Mouse (Mus musculus) lung, adult 2 months (tissue): Measurements from ENCODE around the gene Krr1. TPM values are rescaled to one million over a fixed set of nuclear protein-coding genes. Genes with fewer than 3 reads are reported as not detected.

Experiments used
- DNase-seq: peaks from one replicate; pipeline ENCODE4 v3.0.0; 2022
- H3K4me1 ChIP-seq: fragments of 200-500 bp; 2 replicates; pipeline ENCODE4 v1.6.1; 2011; ENCODE audit warnings: low read length; ENCODE audit not compliant: control insufficient read depth, insufficient read depth
- H3K4me3 ChIP-seq: fragments of 200-500 bp; replicated peaks from 2 replicates; pipeline ENCODE3; 2011; ENCODE audit warnings: low read depth, mild to moderate bottlenecking, control low read depth, low read length; ENCODE audit errors: extremely low read depth
- CTCF ChIP-seq: fragments of 200-500 bp; IDR thresholded peaks from 2 replicates; pipeline ENCODE4 v1.5.1; 2011; ENCODE audit warnings: mild to moderate bottlenecking, low read length, control low read depth; ENCODE audit not compliant: insufficient read depth
- POLR2A ChIP-seq: fragments of 200-500 bp; IDR thresholded peaks from 2 replicates; pipeline ENCODE4 v1.6.1; 2011; ENCODE audit warnings: low read depth, mild to moderate bottlenecking, control low read depth, low read length, borderline replicate concordance; ENCODE audit errors: extremely low read depth
- WGBS: fragments of 180-500 bp; shearing (Covaris S2); methylation state at CpG from one replicate; pipeline ENCODE4 v1.1.7; 2018; 5-methylcytosine and 5-hydroxymethylcytosine counted together
- polyA plus RNA-seq: library from polyadenylated mRNA; depleted of rRNA; stranded (reverse); fragments of >200 nt; gene quantifications from 2 replicates; pipeline ENCODE4 v1.2.3, GENCODE M21; 2012

The Krr1 gene
- polyA plus RNA-seq, 1 experiment, result 6.3 TPM

DNA sequence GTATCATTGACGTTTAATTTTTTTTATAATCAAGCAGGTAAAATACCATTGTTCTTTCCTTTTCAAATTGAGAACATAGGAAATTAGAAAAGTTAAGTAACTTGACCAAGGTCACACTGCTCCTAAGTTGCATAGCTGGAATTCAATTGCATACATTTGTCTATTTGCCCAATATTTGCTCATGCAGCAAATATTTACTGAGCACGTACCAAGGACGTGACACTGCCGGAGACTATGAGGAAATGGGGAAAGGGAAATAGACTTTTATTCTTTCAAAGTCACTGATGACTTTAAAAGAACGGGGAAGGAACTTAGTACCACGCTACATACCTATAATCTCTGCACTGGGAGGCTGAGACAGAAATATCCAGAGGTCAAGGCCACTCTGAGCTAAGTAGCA, 12.0 kb upstream of the Krr1 start:
- H3K4me1 ChIP-seq, result peaks cover 6% of the 10 kb centered on the region; the same call in 1 of the 2 replicates
- no peak for TF ChIP-seq POLR2A
- TF ChIP-seq CTCF, result no peak
- H3K4me3 ChIP-seq, result no peak overlapping the region
- 37% methylated on average over 6 of the region's 6 CpGs for WGBS
- DNase-seq, result no peak

DNA sequence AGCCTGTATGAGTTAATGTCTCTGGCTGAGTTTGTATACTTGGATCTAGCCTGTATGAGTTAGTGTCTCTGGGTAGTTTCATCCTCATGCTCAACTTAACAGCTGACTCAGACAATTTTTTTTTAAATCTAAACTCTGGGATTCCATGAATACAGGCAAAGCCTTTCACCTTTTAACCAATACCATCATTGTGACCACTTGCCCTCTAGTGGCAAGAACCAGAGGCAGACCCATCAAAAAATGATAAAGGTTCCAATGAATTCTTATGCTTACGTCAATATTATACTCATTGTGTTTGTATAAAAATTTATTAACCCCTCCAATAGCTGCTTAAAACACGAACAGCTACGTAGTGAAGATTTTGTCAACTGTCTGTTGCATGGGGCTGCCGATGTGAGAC, 6.1 kb upstream of the Krr1 start:
- TF ChIP-seq POLR2A (no peak), CTCF (no peak)
- WGBS, result 40% methylated on average over 4 of the region's 4 CpGs
- Histone ChIP-seq H3K4me3 (no peak overlapping the region), H3K4me1 (no peaks in the 10 kb centered on the region)
- DNase-seq, result no peak

DNA sequence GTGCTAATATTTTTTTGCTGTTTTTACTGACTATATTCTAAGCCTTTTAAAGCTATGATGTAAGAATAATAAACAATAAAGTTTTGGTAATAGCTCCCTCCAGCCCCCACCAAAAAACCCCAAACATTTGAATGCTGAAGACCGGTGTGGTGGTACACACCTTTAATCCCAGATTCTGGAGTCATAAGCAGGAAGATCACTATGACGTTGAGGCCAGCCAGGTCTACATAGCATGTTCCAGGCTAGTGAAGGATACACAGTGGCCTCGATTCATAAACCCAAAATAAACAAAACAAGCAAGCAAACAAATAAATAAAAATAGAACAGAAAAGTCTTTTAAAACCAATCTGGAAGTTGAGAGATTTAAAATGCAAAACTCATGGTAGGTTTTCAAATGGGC, 535 bp upstream of the Krr1 start:
- TF ChIP-seq CTCF (no peak), POLR2A (no peak)
- WGBS, result 80% methylated on average over 3 of the region's 3 CpGs
- no peaks in the 10 kb centered on the region for H3K4me1 ChIP-seq
- no peak for DNase-seq
- no peak overlapping the region for H3K4me3 ChIP-seq

DNA sequence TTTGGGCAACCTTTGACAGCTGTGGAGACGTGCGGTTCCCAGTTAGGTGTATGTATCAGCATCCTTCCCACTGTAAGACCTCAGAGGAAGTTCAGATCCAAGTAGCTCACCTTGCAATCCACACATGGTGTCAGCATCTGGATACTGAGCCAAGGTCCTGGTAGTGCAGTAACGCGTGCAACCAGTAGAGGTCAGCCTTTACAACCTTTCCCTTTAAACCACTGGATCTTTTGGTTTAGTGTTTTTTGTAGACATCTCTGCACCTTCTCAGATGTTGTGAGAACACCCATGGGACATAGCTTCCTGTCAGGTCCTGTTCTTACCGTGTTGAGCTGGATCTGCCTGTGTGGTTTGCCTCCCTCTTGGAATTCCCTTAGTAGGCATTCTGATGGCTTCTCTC, 5.1 kb downstream of the Krr1 start:
- DNase-seq, result peak; percentile 53
- TF ChIP-seq POLR2A, result no peak
- peak; percentile 80 for TF ChIP-seq CTCF
- WGBS, result 39% methylated on average over 5 of the region's 5 CpGs
- H3K4me1 ChIP-seq, result no peaks in the 10 kb centered on the region
- H3K4me3 ChIP-seq, result no peak overlapping the region

DNA sequence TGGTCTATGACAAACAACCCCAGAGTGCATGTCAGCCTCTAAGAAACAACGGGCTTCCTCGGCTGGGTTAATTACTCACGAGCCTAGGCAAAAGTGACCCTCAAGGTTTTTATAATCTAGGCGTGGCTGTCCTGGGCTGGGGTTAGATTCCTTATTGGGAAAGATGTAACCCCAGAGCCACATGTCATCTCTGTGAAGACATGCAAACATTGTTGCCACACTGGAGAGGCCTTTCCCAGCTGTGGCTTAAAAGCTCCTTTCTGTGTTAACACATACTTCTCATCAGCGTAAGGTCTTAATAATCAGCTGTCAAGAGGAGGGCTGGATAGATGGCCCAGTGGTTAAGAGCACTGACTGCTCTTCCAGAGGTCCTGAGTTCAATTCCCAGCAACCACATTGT, 10.6 kb downstream of the Krr1 start:
- TF ChIP-seq CTCF, result no peak
- no peak for TF ChIP-seq POLR2A
- no peak for DNase-seq

DNA sequence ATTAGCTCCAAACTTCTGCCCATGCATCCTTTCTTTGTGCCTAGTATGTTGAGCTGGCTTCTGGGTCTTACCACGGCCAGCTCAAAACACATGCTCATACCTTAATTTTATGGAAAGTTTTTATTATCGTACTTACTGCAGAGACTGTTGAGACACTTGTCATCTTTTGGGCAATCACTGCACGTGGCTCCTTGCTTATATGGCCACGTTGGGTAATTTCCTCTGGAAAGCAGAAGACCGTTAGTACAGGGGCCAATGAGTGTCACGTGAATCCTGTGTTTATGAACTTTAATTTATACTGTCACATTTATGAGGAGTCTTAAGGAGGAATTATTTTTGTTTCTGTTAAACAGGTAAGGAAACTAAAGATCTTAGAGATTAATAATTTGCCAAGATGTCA, 14.0 kb downstream of the Krr1 start:
- WGBS, result 81% methylated on average over 6 of the region's 6 CpGs
- DNase-seq, result no peak
- TF ChIP-seq POLR2A, result no peak
- TF ChIP-seq CTCF, result no peak
- Histone ChIP-seq H3K4me3 (no peak overlapping the region), H3K4me1 (no peaks in the 10 kb centered on the region)

More for the DNA sequence above, 10.6 kb downstream of the Krr1 start:
- Histone ChIP-seq H3K4me1 (no peaks in the 10 kb centered on the region), H3K4me3 (no peak overlapping the region)
- 84% methylated on average over 5 of the region's 5 CpGs for WGBS

DNA sequence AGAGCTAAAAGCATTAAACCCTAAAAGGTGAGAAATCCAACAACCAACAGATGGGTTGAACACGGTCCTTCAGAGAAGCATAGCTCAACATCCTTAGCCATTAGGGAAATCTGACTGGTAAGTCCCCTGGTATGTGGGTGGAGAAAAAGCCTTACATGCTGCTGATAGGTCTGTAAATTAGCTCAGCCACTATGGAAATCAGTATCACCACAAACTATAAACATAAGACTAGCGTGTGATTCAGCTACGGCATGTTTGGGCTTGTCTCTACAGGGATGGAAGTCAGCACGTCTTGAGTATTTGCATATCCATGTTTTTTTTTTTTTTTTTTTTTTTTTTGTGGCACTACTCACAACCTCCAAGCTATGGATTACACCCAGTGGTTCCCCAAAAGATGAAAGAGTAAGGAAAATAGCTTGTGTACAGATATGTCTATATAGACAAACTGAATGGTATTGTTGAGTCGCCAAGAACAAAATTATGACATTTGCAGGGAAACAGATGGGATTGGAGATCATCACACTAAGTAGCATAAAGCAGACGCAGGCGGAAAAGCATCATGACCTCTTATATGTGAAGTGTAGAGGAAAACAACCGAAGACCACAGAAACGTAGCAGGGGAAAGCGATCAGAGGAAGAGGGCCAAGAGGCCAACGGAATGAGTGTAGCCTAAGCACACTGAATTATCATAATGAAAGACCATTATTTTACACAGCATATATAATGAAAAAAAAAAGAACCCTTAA, 23.5 kb downstream of the Krr1 start:
- 67% methylated on average over 11 of the region's 11 CpGs for WGBS
- DNase-seq, result no peak
- peak overlapping the region; percentile 16 for H3K4me3 ChIP-seq
- H3K4me1 ChIP-seq, result no peaks in the 10 kb centered on the region
- no peak for TF ChIP-seq POLR2A

DNA sequence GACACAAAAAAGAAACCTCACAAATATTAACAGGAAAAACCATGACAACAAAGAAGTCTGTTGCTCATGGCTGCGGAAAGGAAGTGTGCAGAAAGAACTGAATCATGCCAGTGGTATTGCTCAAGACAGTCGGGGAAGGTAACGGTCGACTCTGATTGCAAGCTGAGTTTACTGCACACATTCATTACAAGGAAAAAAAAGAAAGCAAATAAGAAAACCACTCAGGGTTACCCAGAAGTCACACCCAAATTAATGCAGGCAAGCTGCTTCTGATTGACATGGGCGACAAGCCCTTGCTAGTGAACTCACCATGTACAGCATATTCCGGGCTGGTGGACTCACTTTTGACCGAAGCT, 24.1 kb downstream of the Krr1 start:
- no peak for DNase-seq
- H3K4me1 ChIP-seq, result no peaks in the 10 kb centered on the region
- peak overlapping the region; percentile 42 for H3K4me3 ChIP-seq
- TF ChIP-seq POLR2A, result no peak
- no peak for TF ChIP-seq CTCF
- 58% methylated on average over 7 of the region's 7 CpGs for WGBS

DNA sequence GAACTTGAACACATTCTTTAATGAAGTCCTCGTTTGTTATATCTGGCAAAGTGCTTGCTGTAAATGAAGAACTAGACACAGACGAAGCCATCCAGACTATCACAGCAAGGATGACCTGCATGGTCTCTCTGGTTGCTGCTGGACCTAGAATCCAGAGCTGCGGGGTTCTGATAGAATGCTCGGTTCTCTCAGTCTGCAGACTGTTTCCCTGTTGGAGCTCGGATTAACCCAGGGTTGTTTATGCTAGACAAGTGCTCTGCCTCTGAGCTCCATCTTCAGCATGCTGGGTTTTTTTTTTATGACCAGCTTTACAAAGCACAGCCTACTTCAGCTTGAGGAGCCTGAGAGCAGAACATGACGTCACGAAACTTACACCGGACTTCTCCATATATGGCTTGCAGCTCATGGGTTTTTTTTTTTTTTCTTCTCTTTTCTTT, 24.5 kb downstream of the Krr1 start:
- no peak for DNase-seq

DNA sequence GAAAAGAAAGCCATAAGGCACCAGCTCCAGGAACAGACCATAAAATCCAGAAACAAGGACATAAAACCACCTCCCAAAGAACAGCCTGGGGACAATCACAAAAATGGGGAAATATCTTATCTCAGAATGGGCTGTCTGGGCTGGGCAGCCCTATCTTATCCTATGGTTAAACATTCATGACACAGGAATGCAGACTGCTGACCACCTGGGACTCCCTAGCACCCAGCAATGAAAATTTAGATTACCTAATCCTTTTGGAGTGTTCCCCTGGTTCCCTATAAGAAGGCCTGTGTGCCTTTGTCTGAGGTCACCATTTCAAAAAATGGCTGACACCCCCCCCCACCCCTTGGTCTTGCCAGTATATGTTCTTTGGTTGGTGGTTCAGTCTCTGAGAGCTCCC, 25.2 kb downstream of the Krr1 start:
- DNase-seq, result no peak
- TF ChIP-seq CTCF, result no peak
- no peak overlapping the region for H3K4me3 ChIP-seq

More for the DNA sequence above, 24.5 kb downstream of the Krr1 start:
- peak overlapping the region; percentile 42 for H3K4me3 ChIP-seq
- 50% methylated on average over 8 of the region's 8 CpGs for WGBS
- TF ChIP-seq POLR2A, result no peak
- no peak for TF ChIP-seq CTCF
- H3K4me1 ChIP-seq, result no peaks in the 10 kb centered on the region

DNA sequence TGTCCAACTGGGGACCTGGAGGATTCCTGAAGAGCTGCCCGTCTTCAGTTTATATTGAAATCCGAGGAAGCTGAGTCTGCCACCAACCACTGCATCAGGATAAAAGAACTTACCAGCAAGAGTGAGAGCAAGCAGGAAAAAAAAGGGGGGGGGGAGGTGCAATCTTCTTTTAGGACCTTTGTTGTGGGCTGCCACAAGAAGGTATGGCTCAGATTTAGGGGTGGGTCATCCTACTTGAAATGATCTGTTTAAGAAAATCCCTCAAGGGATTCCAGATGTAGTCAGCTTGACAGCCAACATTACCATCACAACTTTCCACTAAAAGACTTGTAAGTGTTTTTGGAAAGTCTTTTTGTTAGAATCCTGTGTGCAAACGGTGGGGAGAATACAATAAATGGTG, 27.3 kb downstream of the Krr1 start:
- no peak for TF ChIP-seq CTCF
- no peak for TF ChIP-seq POLR2A
- Histone ChIP-seq H3K4me1 (no peaks in the 10 kb centered on the region), H3K4me3 (no peak overlapping the region)
- WGBS, result 53% methylated on average over 3 of the region's 3 CpGs
- no peak for DNase-seq

More for the DNA sequence above, 25.2 kb downstream of the Krr1 start:
- H3K4me1 ChIP-seq, result no peaks in the 10 kb centered on the region
